Mouse (Mus musculus): Measurements from ENCODE around the gene Rfc1.
"Not testable (repeated sequence)": the region's sequence is repeated elsewhere in the genome, so short reads cannot be mapped to it uniquely, and the experiment has no call there.

Rfc1 gene

GRCm38 (mm10) chr5:65300121-65300520 lies 35.3 kb downstream of the Rfc1 start:
- DNase-seq (ENCODE audit: low read depth, low spot score): no peak

- not testable (repeated sequence) for DNase-seq (ENCODE audit: low read depth, low spot score)
Observed at GRCm38 (mm10) chr5:65299623-65300022, 35.8 kb downstream of the Rfc1 start.

- no peak for DNase-seq (ENCODE audit: low read depth, low spot score)
Observed at GRCm38 (mm10) chr5:65298167-65298950, 37.1 kb downstream of the Rfc1 start.

GRCm38 (mm10) chr5:65294270-65294669 lies 41.2 kb downstream of the Rfc1 start:
- DNase-seq (ENCODE audit: low read depth, low spot score): no peak

GRCm38 (mm10) chr5:65293627-65294026 lies 41.8 kb downstream of the Rfc1 start:
- no peak for DNase-seq (ENCODE audit: low read depth, low spot score)

GRCm38 (mm10) chr5:65289009-65289408 lies 46.5 kb downstream of the Rfc1 start:
- DNase-seq (ENCODE audit: low read depth, low spot score): not testable (repeated sequence)

- DNase-seq (ENCODE audit: low read depth, low spot score): no peak
Observed at GRCm38 (mm10) chr5:65287751-65288701, 47.4 kb downstream of the Rfc1 start.

GRCm38 (mm10) chr5:65284171-65284570 lies 51.3 kb downstream of the Rfc1 start:
- DNase-seq (ENCODE audit: low read depth, low spot score): no peak

GRCm38 (mm10) chr5:65281216-65281615 lies 54.3 kb downstream of the Rfc1 start:
- DNase-seq (ENCODE audit: low read depth, low spot score): no peak

GRCm38 (mm10) chr5:65279133-65279651 lies 56.3 kb downstream of the Rfc1 start:
- no peak for DNase-seq (ENCODE audit: low read depth, low spot score)

- no peak for DNase-seq (ENCODE audit: low read depth, low spot score)
Observed at GRCm38 (mm10) chr5:65273966-65274365, 61.5 kb downstream of the Rfc1 start.

- no peak for DNase-seq (ENCODE audit: low read depth, low spot score)
Observed at GRCm38 (mm10) chr5:65257910-65258505, 77.5 kb downstream of the Rfc1 start.

- no peak for DNase-seq (ENCODE audit: low read depth, low spot score)
Observed at GRCm38 (mm10) chr5:65250185-65250855, 85.2 kb downstream of the Rfc1 start.

- no peak for DNase-seq (ENCODE audit: low read depth, low spot score)
Observed at GRCm38 (mm10) chr5:65247296-65247695, 88.2 kb downstream of the Rfc1 start.

- peak; percentile 23 for DNase-seq (ENCODE audit: low read depth, low spot score)
Observed at GRCm38 (mm10) chr5:65242740-65243139, 92.7 kb downstream of the Rfc1 start.

- DNase-seq (ENCODE audit: low read depth, low spot score): no peak
Observed at GRCm38 (mm10) chr5:65231289-65232003, 104.0 kb downstream of the Rfc1 start.

GRCm38 (mm10) chr5:65224056-65224455 lies 111.4 kb downstream of the Rfc1 start:
- DNase-seq (ENCODE audit: low read depth, low spot score): no peak

- no peak for DNase-seq (ENCODE audit: low read depth, low spot score)
Observed at GRCm38 (mm10) chr5:65221037-65221436, 114.4 kb downstream of the Rfc1 start.

- no peak for DNase-seq (ENCODE audit: low read depth, low spot score)
Observed at GRCm38 (mm10) chr5:65217305-65218269, 117.9 kb downstream of the Rfc1 start.

All from skeletal muscle tissue, adult 2 months (tissue).